Mouse (Mus musculus) hindbrain, embryonic 14.5 days (tissue): ENCODE measurements at regions not wholly inside any gene's neighbourhood (a gene's known extent, or its start where the extent isn't known, plus 50 kb on each side); places are given as distances from the start of the nearest gene placed in this dataset.

Source experiments
- ATAC-seq: fragments of 200-750 bp; cut with Nextera tagmentation; 2 replicates; pipeline ENCODE4 v1.8.0; 2017; ENCODE audit warnings: moderate number of reproducible peaks, mild to moderate bottlenecking, moderate TSS enrichment, moderate library complexity; ENCODE audit not compliant: low FRiP score
- DNase-seq: peaks from one replicate; pipeline ENCODE4 v3.0.0-alpha.2; 2015; ENCODE audit warnings: low spot score
- H3K27ac ChIP-seq: fragments of 300-500 bp; sonication (generic); 2 replicates; pipeline ENCODE4 v1.5.1; 2014; ENCODE audit warnings: mild to moderate bottlenecking, moderate library complexity
- H3K27me3 ChIP-seq: fragments of 300-500 bp; sonication (generic); 2 replicates; pipeline ENCODE4 v1.6.1; 2014; ENCODE audit warnings: mild to moderate bottlenecking, low read length, mixed read lengths; ENCODE audit not compliant: control insufficient read depth, insufficient read depth
- H3K36me3 ChIP-seq: fragments of 300-500 bp; sonication (generic); replicated peaks from 2 replicates; pipeline ENCODE4 v1.6.1; 2014; ENCODE audit not compliant: control insufficient read depth, insufficient read depth
- H3K4me1 ChIP-seq: fragments of 300-500 bp; sonication (generic); replicated peaks from 2 replicates; pipeline ENCODE4 v1.6.1; 2014; ENCODE audit warnings: antibody characterized with exemption, low read length, mixed read lengths; ENCODE audit not compliant: control insufficient read depth, insufficient read depth
- H3K4me2 ChIP-seq: fragments of 300-500 bp; sonication (generic); replicated peaks from 2 replicates; pipeline ENCODE4 v1.6.1; 2014; ENCODE audit warnings: mild to moderate bottlenecking, moderate library complexity
- H3K4me3 ChIP-seq: fragments of 300-500 bp; sonication (generic); replicated peaks from 2 replicates; pipeline ENCODE4 v1.5.1; 2014; ENCODE audit warnings: mild to moderate bottlenecking, low read length
- H3K9ac ChIP-seq: fragments of 300-500 bp; sonication (generic); 2 replicates; pipeline ENCODE4 v1.6.1; 2014
- H3K9me3 ChIP-seq: fragments of 300-500 bp; sonication (generic); 2 replicates; pipeline ENCODE4 v1.6.1; 2016; ENCODE audit warnings: low read length; ENCODE audit not compliant: control insufficient read depth
- WGBS: fragments of 180-500 bp; shearing (Covaris S2); extraction: QIAGEN DNeasy Blood & Tissue Kit; methylation state at CpG from one replicate; pipeline ENCODE4 v1.1.7; 2014; 5-methylcytosine and 5-hydroxymethylcytosine counted together

DNA sequence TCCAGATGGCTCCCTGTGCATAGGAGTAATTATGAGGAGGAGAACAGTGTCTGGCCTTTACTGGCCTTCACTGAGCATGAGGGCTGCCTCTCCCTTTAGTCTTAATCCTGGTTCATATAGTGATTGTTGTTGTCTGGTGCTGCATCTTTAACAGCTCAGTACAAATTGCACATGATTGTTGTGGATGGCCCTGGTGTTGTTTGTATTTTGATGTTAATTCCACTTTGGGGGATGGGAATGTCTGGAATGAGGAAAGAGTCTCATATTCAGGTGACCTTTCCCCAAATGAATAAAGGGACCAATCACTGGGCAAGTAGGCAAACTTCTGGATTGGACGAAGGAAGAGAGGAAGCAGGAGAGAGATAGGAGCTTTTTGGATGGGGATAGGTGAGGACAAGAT, 246.0 kb upstream of the Pdcd1 start:
- Histone ChIP-seq H3K27ac (no peak overlapping the region), H3K4me1 (no peaks in the 10 kb centered on the region), H3K4me2 (no peak overlapping the region), H3K9ac (no peak overlapping the region), H3K27me3 (no peaks in the 10 kb centered on the region), H3K9me3 (no peaks in the 10 kb centered on the region), H3K36me3 (no peaks in the 10 kb centered on the region), H3K4me3 (no peak overlapping the region)
- ATAC-seq, result no peak
- 91% methylated on average over 1 of the region's 1 CpGs for WGBS
- no peak for DNase-seq

DNA sequence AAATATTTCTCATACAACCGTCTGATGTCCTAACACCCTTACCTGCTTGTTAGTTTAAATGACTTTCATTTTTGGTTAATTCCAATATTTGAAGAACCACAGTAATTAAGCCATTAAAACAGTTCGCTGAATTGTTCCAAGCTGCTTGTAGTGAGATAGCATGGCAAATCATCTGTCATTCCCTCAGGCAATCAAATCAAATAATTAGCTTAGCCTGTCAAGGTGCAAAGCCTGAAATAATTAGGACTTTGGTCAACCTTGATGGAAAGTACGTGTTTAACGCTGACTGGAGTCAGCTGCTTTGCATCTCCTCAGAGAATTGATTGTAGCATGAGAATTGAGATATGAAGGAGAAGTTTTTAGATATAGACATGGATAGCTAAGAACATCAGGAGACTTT, 220.2 kb upstream of the Pdcd1 start:
- no peaks in the 10 kb centered on the region for H3K9me3 ChIP-seq
- no peaks in the 10 kb centered on the region for H3K36me3 ChIP-seq
- no peak overlapping the region for H3K4me2 ChIP-seq
- no peak overlapping the region for H3K4me3 ChIP-seq
- WGBS, result 66% methylated on average over 4 of the region's 4 CpGs
- ATAC-seq, result no peak; the same call in 1 of the 2 replicates
- no peak for DNase-seq
- H3K4me1 ChIP-seq, result no peaks in the 10 kb centered on the region
- no peak overlapping the region for H3K27ac ChIP-seq
- H3K27me3 ChIP-seq, result no peaks in the 10 kb centered on the region
- no peak overlapping the region for H3K9ac ChIP-seq

DNA sequence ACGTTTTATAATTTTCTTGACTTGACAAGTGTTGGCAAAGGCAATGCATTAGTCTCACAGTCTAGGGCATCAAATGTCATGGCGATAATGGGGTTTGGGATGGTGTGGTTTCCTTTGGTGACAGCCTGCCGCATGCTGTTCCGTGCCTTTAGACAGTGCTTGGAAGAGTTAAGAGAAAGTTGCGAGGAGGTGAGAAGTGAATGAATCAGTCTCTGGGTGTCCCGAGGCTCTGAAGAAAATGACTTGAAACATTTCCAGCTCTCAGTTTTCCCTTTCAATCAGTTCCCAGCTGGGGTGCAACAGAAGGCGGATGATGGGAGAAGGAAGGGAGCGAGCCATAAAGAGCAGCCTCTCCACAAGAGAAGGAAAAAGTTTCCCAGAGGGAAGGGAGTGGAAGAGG, 211.0 kb upstream of the Pdcd1 start:
- no peaks in the 10 kb centered on the region for H3K27me3 ChIP-seq
- H3K36me3 ChIP-seq, result no peaks in the 10 kb centered on the region
- no peak overlapping the region for H3K27ac ChIP-seq
- no peak overlapping the region for H3K4me3 ChIP-seq
- H3K9me3 ChIP-seq, result no peaks in the 10 kb centered on the region
- 66% methylated on average over 8 of the region's 8 CpGs for WGBS
- no peaks in the 10 kb centered on the region for H3K4me1 ChIP-seq
- H3K4me2 ChIP-seq, result no peak overlapping the region
- H3K9ac ChIP-seq, result no peak overlapping the region
- ATAC-seq (no peak), DNase-seq (no peak)

DNA sequence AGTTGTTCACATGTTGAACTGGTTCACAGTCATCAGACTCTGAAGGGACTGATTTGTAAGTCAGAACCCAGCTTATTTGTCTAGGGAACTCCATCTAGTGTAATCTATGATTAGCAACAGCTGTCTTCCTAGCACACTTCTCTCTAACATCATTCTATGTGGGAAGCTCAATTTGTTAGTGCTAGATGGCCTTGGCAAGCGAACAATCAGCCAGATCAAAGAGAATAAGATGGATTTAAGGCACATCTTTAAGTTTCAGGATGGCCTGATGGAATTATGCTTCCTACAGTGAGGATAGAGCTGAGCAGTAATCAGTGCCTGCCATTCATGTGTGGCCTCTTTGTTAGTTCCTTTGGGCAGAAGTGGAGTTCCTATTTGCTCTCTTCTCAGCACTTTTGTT, 183.1 kb upstream of the Pdcd1 start:
- no peak overlapping the region for H3K4me2 ChIP-seq
- H3K9me3 ChIP-seq, result no peaks in the 10 kb centered on the region
- ATAC-seq (no peak), DNase-seq (no peak)
- no peaks in the 10 kb centered on the region for H3K4me1 ChIP-seq
- no peaks in the 10 kb centered on the region for H3K36me3 ChIP-seq
- no peak overlapping the region for H3K27ac ChIP-seq
- H3K4me3 ChIP-seq, result no peak overlapping the region
- no peaks in the 10 kb centered on the region for H3K27me3 ChIP-seq
- H3K9ac ChIP-seq, result no peak overlapping the region
- WGBS, result 58% methylated on average over 1 of the region's 1 CpGs

DNA sequence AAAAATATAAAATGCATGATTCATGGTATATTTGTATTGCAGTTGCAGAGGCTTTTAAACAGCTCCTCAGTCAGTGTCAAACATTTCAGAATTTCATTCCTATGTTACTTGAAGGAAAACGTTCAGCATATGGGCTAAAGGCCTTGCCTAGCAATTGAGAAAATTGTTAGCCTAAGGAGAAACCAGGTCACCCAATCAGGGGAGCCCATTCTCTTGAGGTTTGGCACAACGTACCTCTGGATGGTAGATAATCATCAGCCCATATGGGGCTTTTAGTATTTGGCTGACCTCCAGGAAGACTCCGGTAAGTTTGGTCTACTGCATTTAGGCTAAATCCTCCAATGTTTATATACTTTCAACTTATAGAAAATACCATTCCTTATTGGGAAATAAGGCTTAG, 168.7 kb upstream of the Pdcd1 start:
- Histone ChIP-seq H3K4me1 (no peaks in the 10 kb centered on the region), H3K4me2 (no peak overlapping the region), H3K36me3 (no peaks in the 10 kb centered on the region), H3K27me3 (no peaks in the 10 kb centered on the region), H3K9me3 (no peaks in the 10 kb centered on the region), H3K9ac (no peak overlapping the region), H3K4me3 (no peak overlapping the region), H3K27ac (no peak overlapping the region)
- 62% methylated on average over 3 of the region's 3 CpGs for WGBS
- no peak for DNase-seq
- no peak for ATAC-seq

DNA sequence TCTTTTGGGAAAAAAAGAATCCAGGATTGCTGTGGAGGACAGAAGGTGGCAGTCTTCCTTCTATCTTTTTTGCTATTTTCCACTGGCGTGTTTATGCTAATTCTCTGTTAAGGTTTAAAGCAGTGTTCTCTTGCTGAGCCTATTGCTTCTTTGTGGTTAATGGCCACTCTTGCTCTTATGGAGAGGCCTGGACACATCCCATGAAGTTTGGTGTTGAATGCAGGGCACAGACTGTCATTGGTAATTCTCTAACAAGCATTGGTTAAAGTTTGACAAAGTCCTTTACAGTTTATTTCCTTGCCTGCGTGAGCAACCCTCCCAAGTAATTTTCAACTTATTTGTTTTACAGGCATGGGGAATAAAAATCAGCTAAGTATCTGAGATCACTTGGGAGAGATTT, 165.1 kb upstream of the Pdcd1 start:
- ATAC-seq, result no peak

DNA sequence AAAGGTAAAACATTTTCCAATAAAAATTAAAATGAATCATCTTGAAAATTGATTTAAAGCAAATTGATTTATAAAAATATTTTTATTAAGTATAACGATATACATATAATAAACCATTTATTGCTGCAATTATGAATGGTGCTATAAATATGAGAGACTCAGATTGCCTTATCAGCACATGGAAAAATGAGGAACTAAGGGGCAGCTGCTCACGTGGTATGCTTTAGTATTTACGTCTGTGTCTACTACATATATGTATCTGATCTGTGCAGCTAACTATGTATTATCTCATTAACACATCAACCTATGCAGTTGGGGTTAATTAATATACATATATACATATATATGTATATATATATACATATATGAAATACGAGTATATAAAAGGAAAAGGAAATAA, 156.6 kb upstream of the Pdcd1 start:
- Histone ChIP-seq H3K4me1 (no peaks in the 10 kb centered on the region), H3K9ac (no peak overlapping the region), H3K27me3 (no peaks in the 10 kb centered on the region), H3K36me3 (no peaks in the 10 kb centered on the region), H3K4me2 (no peak overlapping the region), H3K27ac (no peak overlapping the region), H3K9me3 (no peaks in the 10 kb centered on the region), H3K4me3 (no peak overlapping the region)
- no peak for ATAC-seq
- WGBS, result 87% methylated on average over 4 of the region's 4 CpGs
- DNase-seq, result no peak

More for the DNA sequence above, 165.1 kb upstream of the Pdcd1 start:
- Histone ChIP-seq H3K4me2 (no peak overlapping the region), H3K36me3 (no peaks in the 10 kb centered on the region), H3K9me3 (no peaks in the 10 kb centered on the region), H3K9ac (no peak overlapping the region), H3K4me1 (no peaks in the 10 kb centered on the region), H3K27me3 (no peaks in the 10 kb centered on the region), H3K27ac (no peak overlapping the region), H3K4me3 (no peak overlapping the region)
- no peak for DNase-seq
- 79% methylated on average over 2 of the region's 2 CpGs for WGBS

DNA sequence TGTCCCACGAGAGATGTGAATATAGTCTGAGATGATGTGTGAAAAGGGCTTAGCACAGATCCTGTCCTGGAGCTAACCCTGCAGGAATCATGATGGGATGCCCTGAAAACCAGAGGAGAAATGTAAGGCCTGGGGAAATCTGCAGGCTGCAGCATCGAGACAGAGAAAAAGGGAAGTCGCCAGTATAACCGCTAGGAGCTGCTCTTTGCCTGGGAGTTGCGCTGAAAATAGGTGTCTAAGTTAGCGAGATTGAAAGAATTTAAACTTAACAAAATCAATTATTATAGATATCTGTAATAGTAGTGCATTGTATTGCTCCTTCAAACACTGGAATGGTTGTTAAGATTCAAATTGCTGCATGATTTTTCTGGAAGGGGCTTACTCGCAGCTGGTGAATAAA, 155.5 kb upstream of the Pdcd1 start:
- Histone ChIP-seq H3K9me3 (no peaks in the 10 kb centered on the region), H3K4me2 (no peak overlapping the region), H3K9ac (no peak overlapping the region), H3K27me3 (no peaks in the 10 kb centered on the region), H3K27ac (no peak overlapping the region), H3K4me1 (no peaks in the 10 kb centered on the region), H3K4me3 (no peak overlapping the region), H3K36me3 (no peaks in the 10 kb centered on the region)
- ATAC-seq (no peak), DNase-seq (no peak)
- 87% methylated on average over 7 of the region's 7 CpGs for WGBS

DNA sequence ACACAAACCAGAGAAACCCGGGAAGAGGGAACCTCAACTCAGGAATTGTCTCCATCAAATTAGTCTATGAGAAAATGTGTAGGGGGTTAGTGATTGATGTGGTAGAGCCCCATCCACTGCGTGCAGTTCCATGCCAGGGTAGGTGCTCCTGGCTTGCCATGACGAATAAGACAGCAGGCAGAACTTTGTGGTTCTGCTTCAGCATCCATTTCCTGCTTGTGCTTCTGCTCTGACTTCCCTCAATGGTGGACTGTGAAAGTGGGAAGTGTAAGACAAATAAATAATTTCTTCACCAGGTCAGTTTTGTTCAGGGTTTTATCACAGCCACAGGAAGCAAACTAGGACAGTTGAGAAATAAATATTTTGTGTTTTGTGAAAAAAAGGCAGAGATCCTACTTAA, 150.9 kb upstream of the Pdcd1 start:
- H3K9me3 ChIP-seq, result no peaks in the 10 kb centered on the region
- no peak overlapping the region for H3K4me2 ChIP-seq
- no peaks in the 10 kb centered on the region for H3K4me1 ChIP-seq
- H3K27me3 ChIP-seq, result no peaks in the 10 kb centered on the region
- H3K36me3 ChIP-seq, result no peaks in the 10 kb centered on the region
- H3K4me3 ChIP-seq, result no peak overlapping the region
- no peak overlapping the region for H3K9ac ChIP-seq
- no peak for ATAC-seq
- DNase-seq, result no peak
- no peak overlapping the region for H3K27ac ChIP-seq
- WGBS, result 91% methylated on average over 3 of the region's 3 CpGs

DNA sequence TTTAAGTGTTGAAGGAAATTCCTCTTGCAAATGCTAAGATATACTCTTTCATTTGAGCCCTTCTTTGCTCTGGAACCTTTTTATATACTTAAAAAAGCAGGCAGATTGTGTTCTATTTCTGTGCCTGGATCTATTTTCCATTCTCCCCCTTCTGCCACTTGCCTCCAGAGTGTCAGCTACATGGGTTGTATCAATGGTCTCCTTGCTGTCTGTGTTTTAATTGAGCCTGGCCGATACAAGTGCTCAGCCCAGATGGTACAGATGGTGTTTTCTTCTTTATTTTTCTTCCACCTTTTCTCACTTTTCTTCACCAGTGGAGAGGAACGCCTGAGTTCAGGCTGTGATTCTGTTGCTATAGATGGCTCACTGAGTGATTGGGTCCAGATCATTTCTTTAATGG, 131.5 kb upstream of the Pdcd1 start:
- no peak overlapping the region for H3K4me2 ChIP-seq
- H3K9ac ChIP-seq, result no peak overlapping the region
- WGBS, result 88% methylated on average over 2 of the region's 2 CpGs
- no peaks in the 10 kb centered on the region for H3K27me3 ChIP-seq
- no peak overlapping the region for H3K4me3 ChIP-seq
- no peaks in the 10 kb centered on the region for H3K36me3 ChIP-seq
- ATAC-seq (no peak), DNase-seq (no peak)
- no peaks in the 10 kb centered on the region for H3K9me3 ChIP-seq
- no peak overlapping the region for H3K27ac ChIP-seq
- H3K4me1 ChIP-seq, result no peaks in the 10 kb centered on the region
